Mouse (Mus musculus): ENCODE measurements at regions not wholly inside any gene's neighbourhood (a gene's known extent, or its start where the extent isn't known, plus 50 kb on each side); places are given as distances from the start of the nearest gene placed in this dataset.

DNA sequence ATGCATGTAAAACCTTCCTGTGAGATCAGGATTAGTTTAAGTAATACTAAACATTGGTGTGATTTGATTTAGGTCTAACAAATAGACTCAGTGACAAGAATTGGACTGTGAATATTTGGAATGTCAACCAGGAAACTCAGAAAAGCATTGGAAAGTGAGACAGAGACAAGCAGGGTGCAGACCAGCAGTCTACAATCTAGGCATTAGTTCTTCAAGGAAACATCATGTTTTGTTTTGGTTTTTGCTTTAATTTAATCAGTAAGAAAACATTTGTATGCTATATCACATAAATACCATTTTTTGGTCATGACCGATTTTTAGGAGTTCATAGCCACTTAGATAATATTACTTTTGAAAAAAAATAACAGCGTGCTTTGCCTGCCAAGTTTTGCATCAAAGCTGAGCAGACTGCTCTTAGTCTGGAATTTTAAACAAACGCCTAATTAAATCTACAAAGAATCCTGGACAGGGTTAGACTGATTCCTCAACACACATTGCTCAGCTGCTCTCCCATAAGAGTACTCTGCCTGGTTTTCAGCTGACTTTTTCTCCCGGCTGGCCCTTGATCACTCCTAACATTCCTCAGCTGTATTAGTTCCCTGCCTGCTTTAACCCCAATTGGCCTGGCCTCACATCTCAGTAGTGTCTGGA lies 396.5 kb upstream of the Kcnh7 start:
- DNase-seq (ENCODE audit: low read depth, low spot score) = no peak

GRCm38 (mm10) chr2:63575172-63575571 lies 391.1 kb upstream of the Kcnh7 start:
- no peak for DNase-seq (ENCODE audit: low read depth, low spot score)

- DNase-seq (ENCODE audit: low read depth, low spot score) = no peak
These were observed 390.1 kb upstream of the Kcnh7 start for GRCm38 (mm10) chr2:63574008-63574703.

- DNase-seq (ENCODE audit: low read depth, low spot score) = no peak
These were observed 389.1 kb upstream of the Kcnh7 start for GRCm38 (mm10) chr2:63573015-63573807.

GRCm38 (mm10) chr2:63556858-63557419 lies 372.9 kb upstream of the Kcnh7 start:
- DNase-seq (ENCODE audit: low read depth, low spot score) = no peak

DNA sequence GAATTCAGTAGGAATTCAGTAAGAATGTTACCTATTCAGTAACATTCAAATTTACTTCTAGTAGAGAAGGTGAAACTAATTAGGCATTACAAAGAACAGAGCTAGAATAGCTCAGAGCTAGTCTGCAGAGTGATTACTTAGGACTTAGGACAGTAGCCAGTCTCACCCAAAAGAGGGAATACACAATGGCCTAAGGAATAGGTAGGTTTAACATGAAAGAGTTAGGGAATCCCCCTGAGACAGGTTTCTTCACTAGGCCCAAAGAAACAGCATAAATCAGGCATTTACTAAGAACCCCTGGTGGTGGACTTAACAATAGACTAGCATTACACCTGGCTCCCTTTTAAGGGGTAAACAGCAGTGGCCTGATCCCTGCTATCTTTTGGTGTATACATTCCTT lies 357.7 kb upstream of the Kcnh7 start:
- peak; percentile 44 for DNase-seq (ENCODE audit: low read depth, low spot score)

- no peak for DNase-seq (ENCODE audit: low read depth, low spot score)
These were observed 334.4 kb upstream of the Kcnh7 start for GRCm38 (mm10) chr2:63518534-63518933.

DNA sequence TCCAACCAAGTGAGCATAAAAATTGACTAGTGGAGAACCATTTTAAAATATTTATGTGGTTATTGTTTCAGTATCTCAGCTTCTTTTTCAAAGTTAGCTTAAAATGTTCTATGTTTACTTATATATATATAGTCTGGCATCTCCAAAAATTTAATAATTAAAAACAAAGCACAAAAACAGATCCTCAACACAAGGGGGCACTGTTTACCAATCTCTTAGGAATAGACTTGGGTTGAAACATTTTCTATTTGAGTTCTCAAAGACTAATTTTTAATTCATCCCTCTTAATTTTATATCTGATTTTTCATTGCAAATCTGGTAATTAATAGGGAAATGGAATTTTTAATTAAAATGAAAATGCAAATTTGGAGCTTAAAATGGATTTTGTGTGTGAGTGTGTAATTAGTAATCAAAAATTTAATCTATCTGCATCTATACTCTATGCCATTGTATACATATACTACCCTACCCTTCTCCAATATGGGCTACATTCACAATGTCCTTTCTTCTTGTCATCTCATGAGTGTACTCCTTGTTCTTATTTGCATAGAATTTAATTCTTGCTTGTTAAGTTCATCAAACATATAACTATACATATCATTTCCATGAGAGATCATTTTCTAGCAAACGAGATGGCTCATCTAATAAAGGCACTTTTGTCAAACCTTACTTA lies 329.6 kb upstream of the Kcnh7 start:
- peak; percentile 4 for DNase-seq (ENCODE audit: low read depth, low spot score)

DNA sequence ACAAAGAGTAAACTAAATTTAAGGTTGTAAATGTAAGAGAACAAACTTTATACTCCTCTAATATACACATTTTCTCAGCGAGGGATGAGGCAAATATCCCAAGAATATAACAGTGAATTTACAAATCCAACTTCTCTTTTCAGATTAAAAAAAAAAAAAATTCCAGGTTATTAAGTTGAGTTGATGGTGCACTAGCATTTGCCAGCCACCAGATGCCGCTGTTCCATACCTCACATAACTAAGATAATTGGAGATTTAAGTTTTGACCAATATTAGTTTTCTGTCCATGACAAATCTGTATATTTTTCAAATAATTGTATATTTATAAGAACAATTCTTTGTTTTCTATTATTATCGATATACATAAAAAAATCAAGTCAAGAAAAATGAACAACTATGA lies 319.9 kb upstream of the Kcnh7 start:
- DNase-seq (ENCODE audit: low read depth, low spot score) = peak; percentile 11

DNA sequence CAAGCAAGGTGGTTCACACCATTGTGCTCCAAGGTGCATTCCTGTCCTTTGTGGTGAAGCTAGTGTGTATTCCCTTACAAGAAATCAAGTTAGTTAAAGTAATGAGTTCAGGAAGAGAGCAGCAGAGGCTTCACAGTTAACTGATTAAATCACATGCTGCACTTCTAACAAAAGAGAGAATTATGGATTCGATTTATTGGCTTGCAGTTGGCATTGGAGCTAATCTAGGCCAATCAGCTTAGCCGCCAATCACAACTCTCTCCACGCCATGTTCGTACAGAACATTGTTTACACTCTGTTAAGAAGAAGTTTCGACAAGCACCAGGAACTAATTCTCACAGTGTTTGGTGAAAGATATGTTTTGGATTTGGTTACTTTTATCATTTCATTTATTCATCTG lies 292.3 kb upstream of the Kcnh7 start:
- DNase-seq (ENCODE audit: low read depth, low spot score) = no peak

DNA sequence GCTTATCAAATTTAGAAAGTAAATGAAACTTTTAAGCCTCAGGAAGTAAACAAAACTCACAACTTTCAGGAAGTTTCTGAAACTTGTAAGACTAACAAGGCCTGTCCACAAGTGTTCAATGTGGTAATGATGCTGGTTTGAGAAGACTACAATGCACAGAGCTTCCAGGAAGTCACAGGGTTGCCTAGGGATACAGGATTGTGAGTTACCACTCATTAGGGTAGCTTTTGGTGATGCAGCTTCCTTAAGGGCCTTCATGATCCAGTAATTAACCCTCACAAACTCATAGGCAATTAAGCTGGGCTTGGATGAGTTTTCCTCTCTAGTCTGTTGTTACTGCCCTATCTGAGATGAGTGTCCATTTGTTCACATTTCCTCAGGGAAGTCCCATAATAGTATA lies 291.2 kb upstream of the Kcnh7 start:
- no peak for DNase-seq (ENCODE audit: low read depth, low spot score)

DNA sequence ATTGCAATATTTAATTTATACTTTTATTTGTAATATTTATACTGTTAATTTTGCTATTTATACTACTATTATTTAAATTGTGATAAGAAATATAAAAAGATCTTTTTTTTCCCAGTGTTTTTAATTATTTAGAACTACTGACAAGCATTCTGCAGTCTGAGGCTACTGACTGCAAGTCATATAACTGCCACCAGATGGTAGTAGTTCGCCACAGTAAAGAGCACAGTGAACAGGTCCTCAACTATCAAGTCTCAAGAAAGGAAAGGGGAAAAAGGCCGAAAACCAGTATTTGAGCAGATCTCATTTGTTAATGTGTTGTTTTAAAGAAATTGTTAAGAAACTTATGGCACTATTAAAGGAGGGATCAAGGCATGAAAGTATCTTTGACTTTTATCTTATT lies 289.6 kb upstream of the Kcnh7 start:
- DNase-seq (ENCODE audit: low read depth, low spot score) = peak; percentile 53

- no peak for DNase-seq (ENCODE audit: low read depth, low spot score)
These were observed 288.2 kb upstream of the Kcnh7 start for GRCm38 (mm10) chr2:63472248-63472647.

DNA sequence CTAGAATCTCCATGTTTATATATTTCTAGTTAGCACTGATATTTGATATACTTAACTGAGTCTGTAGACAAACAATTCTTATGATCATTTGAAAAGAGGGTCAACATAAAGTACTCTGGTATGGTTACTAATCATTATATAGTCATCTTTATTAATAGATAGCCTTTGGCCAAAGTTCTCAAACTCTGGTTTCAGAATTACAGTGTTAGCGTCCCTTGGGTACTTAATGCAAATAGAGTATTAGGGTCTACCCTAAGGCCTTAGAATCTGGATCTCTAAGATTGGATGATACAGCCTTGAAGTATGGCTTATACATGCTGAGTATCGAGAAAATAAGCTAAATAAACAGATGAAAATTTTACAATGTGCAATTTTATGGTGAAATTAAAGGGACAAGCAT lies 275.0 kb upstream of the Kcnh7 start:
- DNase-seq (ENCODE audit: low read depth, low spot score) = no peak

GRCm38 (mm10) chr2:63454263-63455011 lies 270.4 kb upstream of the Kcnh7 start:
- DNase-seq (ENCODE audit: low read depth, low spot score) = peak; percentile 7

- DNase-seq (ENCODE audit: low read depth, low spot score) = no peak
These were observed 268.8 kb upstream of the Kcnh7 start for GRCm38 (mm10) chr2:63452891-63453290.

- DNase-seq (ENCODE audit: low read depth, low spot score) = no peak
These were observed 268.1 kb upstream of the Kcnh7 start for GRCm38 (mm10) chr2:63452164-63452563.

- DNase-seq (ENCODE audit: low read depth, low spot score) = no peak
These were observed 250.2 kb upstream of the Kcnh7 start for GRCm38 (mm10) chr2:63434327-63434726.

DNA sequence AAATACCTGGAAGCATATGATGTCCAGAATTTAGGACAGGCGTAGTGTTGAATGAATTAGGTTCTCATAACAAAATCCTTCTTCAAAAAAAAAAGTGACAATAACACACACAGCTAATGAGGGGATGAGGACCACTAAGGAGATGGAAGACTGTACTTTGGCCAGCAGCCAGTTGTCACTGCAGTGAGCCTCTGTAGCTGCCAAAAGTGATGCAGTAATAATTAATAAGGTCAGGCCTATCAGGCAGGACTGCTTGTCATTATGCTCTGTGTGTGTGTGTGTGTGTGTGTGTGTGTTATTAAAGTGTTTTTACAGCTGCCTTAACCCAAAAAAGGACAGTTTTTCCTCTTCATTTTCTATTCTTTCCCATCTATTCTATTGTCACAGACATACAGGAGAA lies 221.3 kb upstream of the Kcnh7 start:
- no peak for DNase-seq (ENCODE audit: low read depth, low spot score)

All from ES-CJ7 (cell line).